8 mouse cellular contexts compared by ENCODE assay signal in genomic region chr10:39170181-39170580, GRCm38 (mm10). TPM values are rescaled to one million over a fixed set of nuclear protein-coding genes. Genes with fewer than 3 reads are reported as not detected.
DNase-seq lines count a peak whose midpoint lies in the region; ATAC-seq and TF ChIP-seq lines count a peak whose summit lies in the region.

No protein-coding gene starts in this region.

- TF ChIP-seq EP300 in stomach, postnatal 0 days (optimal IDR thresholded peaks at IDR 0.05), result no peak

- no peaks in the 10 kb centered on the region for H3K79me2 ChIP-seq in liver, adult 2 months (ENCODE audit: control insufficient read depth, insufficient read depth, low read length)

- no peak overlapping the region for H3K27ac ChIP-seq in kidney, embryonic 14.5 days (ENCODE audit: low read depth, low read length)
- no peak overlapping the region for H3K27ac ChIP-seq in gastrocnemius, adult 2 months
- H3K27ac ChIP-seq in kidney, embryonic 16.5 days (ENCODE audit: low read length), result peak overlapping the region; percentile 54
- H3K27ac ChIP-seq in liver, adult 2 months (replicated peaks; ENCODE audit: insufficient read depth, low read depth, low read length), result no peak overlapping the region
- H3K27ac ChIP-seq in stomach, postnatal 0 days (replicated peaks), result no peak overlapping the region

- no peaks in the 10 kb centered on the region for H3K36me3 ChIP-seq in kidney, embryonic 14.5 days (ENCODE audit: control insufficient read depth, insufficient read depth, low read length)
- H3K36me3 ChIP-seq in kidney, embryonic 16.5 days (ENCODE audit: insufficient read depth, low read length), result no peaks in the 10 kb centered on the region
- H3K36me3 ChIP-seq in liver, adult 2 months (ENCODE audit: control insufficient read depth, insufficient read depth, low read length), result no peaks in the 10 kb centered on the region
- no peaks in the 10 kb centered on the region for H3K36me3 ChIP-seq in stomach, postnatal 0 days (ENCODE audit: control insufficient read depth, insufficient read depth, low read length)

- DNase-seq in kidney, adult 11 months, result peak; percentile 45
- peak; percentile 84 to 91 for DNase-seq in cerebellum, postnatal 25 days
- peak; percentile 79 for DNase-seq in gastrocnemius, adult 2 months
- peak; percentile 46 for DNase-seq in liver, adult 2 months (ENCODE audit: extremely low read depth, low read depth, low spot score)
- DNase-seq in neural tube, embryonic 10.5 days (ENCODE audit: extremely low spot score, low spot score), result peak; percentile 78
- DNase-seq in stomach, postnatal 0 days (ENCODE audit: low spot score), result peak; percentile 84

- intact Hi-C loops in gastrocnemius, adult 2 months (cut with DNase I), result loop anchor here (1.0 to 2.0 kb wide), 2 partner anchors 71 to 350 kb away; no protein-coding TSS in a partner anchor

- TF ChIP-seq CTCF in gastrocnemius, adult 2 months (IDR thresholded peaks at IDR 0.05), result peak; percentile 94
- TF ChIP-seq CTCF in liver, adult 2 months (IDR thresholded peaks at IDR 0.05; ENCODE audit: low read depth, low read length), result peak; percentile 90
- TF ChIP-seq CTCF in stomach, postnatal 0 days (IDR thresholded peaks at IDR 0.05; ENCODE audit: low read depth), result peak; percentile 90

- H3K27me3 ChIP-seq in kidney, embryonic 14.5 days (ENCODE audit: control insufficient read depth, insufficient read depth, low read length), result no peaks in the 10 kb centered on the region
- no peaks in the 10 kb centered on the region for H3K27me3 ChIP-seq in kidney, embryonic 16.5 days (ENCODE audit: insufficient read depth, low read length)
- H3K27me3 ChIP-seq in liver, adult 2 months (ENCODE audit: control insufficient read depth, insufficient read depth, low read length), result no peaks in the 10 kb centered on the region
- H3K27me3 ChIP-seq in stomach, postnatal 0 days (ENCODE audit: control insufficient read depth, insufficient read depth, low read length), result no peaks in the 10 kb centered on the region

- no peak for TF ChIP-seq POLR2A in liver, adult 2 months (IDR thresholded peaks at IDR 0.05; ENCODE audit: extremely low read depth, insufficient read depth, low read length)

- no peak overlapping the region for H3K4me2 ChIP-seq in kidney, embryonic 14.5 days (replicated peaks; ENCODE audit: low read depth, low read length)
- peak overlapping the region; percentile 80 for H3K4me2 ChIP-seq in kidney, embryonic 16.5 days (replicated peaks; ENCODE audit: low read depth, low read length)
- H3K4me2 ChIP-seq in stomach, postnatal 0 days (replicated peaks; ENCODE audit: low read depth), result 0 out of 2 replicates have a peak overlapping the region, but pooled peaks have one; percentile 17

- no peaks in the 10 kb centered on the region for H3K9me3 ChIP-seq in kidney, embryonic 14.5 days (ENCODE audit: control insufficient read depth, low read length)
- H3K9me3 ChIP-seq in kidney, embryonic 16.5 days (ENCODE audit: low read length), result no peaks in the 10 kb centered on the region
- H3K9me3 ChIP-seq in stomach, postnatal 0 days (ENCODE audit: control insufficient read depth, low read length), result no peaks in the 10 kb centered on the region

- peaks cover 13% of the 10 kb centered on the region; the same call in 1 of the 2 replicates for H3K4me1 ChIP-seq in kidney, embryonic 14.5 days (ENCODE audit: control insufficient read depth, insufficient read depth, low read length)
- H3K4me1 ChIP-seq in kidney, embryonic 16.5 days (ENCODE audit: insufficient read depth, low read length), result peaks cover 31% of the 10 kb centered on the region; the same call in 1 of the 2 replicates
- H3K4me1 ChIP-seq in liver, adult 2 months (ENCODE audit: control insufficient read depth, insufficient read depth, low read length), result peaks cover 27% of the 10 kb centered on the region
- H3K4me1 ChIP-seq in stomach, postnatal 0 days (replicated peaks; ENCODE audit: control insufficient read depth, insufficient read depth), result no peaks in the 10 kb centered on the region

- 10% methylated on average over 8 of the region's 8 CpGs for WGBS in kidney, embryonic 14.5 days
- 7% methylated on average over 8 of the region's 8 CpGs for WGBS in kidney, embryonic 16.5 days
- 22% methylated on average over 8 of the region's 8 CpGs for WGBS in liver, adult 2 months
- WGBS in stomach, postnatal 0 days, result 13% methylated on average over 8 of the region's 8 CpGs

- H3K9ac ChIP-seq in kidney, embryonic 14.5 days (ENCODE audit: low read depth, low read length), result no peak overlapping the region
- H3K9ac ChIP-seq in kidney, embryonic 16.5 days (replicated peaks; ENCODE audit: low read length), result 0 out of 2 replicates have a peak overlapping the region, but pooled peaks have one; percentile 5
- H3K9ac ChIP-seq in liver, adult 2 months (ENCODE audit: low read depth, low read length), result no peak overlapping the region
- H3K9ac ChIP-seq in stomach, postnatal 0 days (ENCODE audit: low read length), result no peak overlapping the region

- ATAC-seq in kidney, embryonic 14.5 days (ENCODE audit: low FRiP score, low TSS enrichment), result no peak
- ATAC-seq in kidney, embryonic 16.5 days (ENCODE audit: low FRiP score, low TSS enrichment), result peak; percentile 25; the same call in 1 of the 2 replicates
- peak; percentile 14; the same call in 1 of the 2 replicates for ATAC-seq in stomach, postnatal 0 days (ENCODE audit: low FRiP score, low TSS enrichment)

- H3K4me3 ChIP-seq in kidney, embryonic 14.5 days (ENCODE audit: low read length), result no peak overlapping the region
- no peak overlapping the region for H3K4me3 ChIP-seq in gastrocnemius, adult 2 months
- H3K4me3 ChIP-seq in kidney, embryonic 16.5 days (ENCODE audit: low read length), result peak overlapping the region; percentile 28
- H3K4me3 ChIP-seq in liver, adult 2 months (ENCODE audit: insufficient read depth, low read depth, low read length), result no peak overlapping the region
- H3K4me3 ChIP-seq in stomach, postnatal 0 days (ENCODE audit: low read depth, low read length), result no peak overlapping the region

RNA-seq across cellular contexts. Expression of gene Ccn6, which starts 6.6 kb away (rescaled TPM):
- polyA plus RNA-seq in kidney, embryonic 14.5 days (2014; fragmentation: Nextera tagmentation; extraction: Ambion mirVana), result 0.37 and 0.41 TPM in 2 replicates
- not detected for total RNA-seq in gastrocnemius, adult 2 months (2021)
- 0.36 and 0.46 TPM in 2 replicates for polyA plus RNA-seq in kidney, embryonic 16.5 days (2015; fragmentation: Nextera tagmentation; extraction: Ambion mirVana)
- 0.09 and 0.54 TPM in 2 replicates for total RNA-seq in liver, adult 2 months (2014; rRNA removed)
- 0.06 and 0.42 TPM in 2 replicates for polyA plus RNA-seq in liver, adult 2 months (2012; rRNA removed)
- 0.10 and 0.18 TPM in 2 replicates for polyA plus RNA-seq in stomach, postnatal 0 days (2015; fragmentation: Nextera tagmentation; extraction: Ambion mirVana)

RNA-seq across cellular contexts. Expression of gene Tube1, which starts 36.4 kb away (rescaled TPM):
- 15.8 and 21.5 TPM in 2 replicates for polyA plus RNA-seq in kidney, embryonic 14.5 days (2014; fragmentation: Nextera tagmentation; extraction: Ambion mirVana)
- total RNA-seq in gastrocnemius, adult 2 months (2021), result under 1 TPM; 0.50 to 0.77 TPM
- 16.1 and 17.5 TPM in 2 replicates for polyA plus RNA-seq in kidney, embryonic 16.5 days (2015; fragmentation: Nextera tagmentation; extraction: Ambion mirVana)
- total RNA-seq in liver, adult 2 months (2014; rRNA removed), result 1.1 and 1.8 TPM in 2 replicates
- polyA plus RNA-seq in liver, adult 2 months (2012; rRNA removed), result 0.72 and 0.75 TPM in 2 replicates
- 2.8 and 3.7 TPM in 2 replicates for polyA plus RNA-seq in stomach, postnatal 0 days (2015; fragmentation: Nextera tagmentation; extraction: Ambion mirVana)

RNA-seq across cellular contexts. Expression of gene Fam229b, which starts 36.5 kb away (rescaled TPM):
- 14.7 TPM in 2 replicates for polyA plus RNA-seq in kidney, embryonic 14.5 days (2014; fragmentation: Nextera tagmentation; extraction: Ambion mirVana)
- 1 to 10 TPM; 4.4 to 4.9 TPM for total RNA-seq in gastrocnemius, adult 2 months (2021)
- 10.5 and 13.0 TPM in 2 replicates for polyA plus RNA-seq in kidney, embryonic 16.5 days (2015; fragmentation: Nextera tagmentation; extraction: Ambion mirVana)
- 0.87 and 1.1 TPM in 2 replicates for total RNA-seq in liver, adult 2 months (2014; rRNA removed)
- 0.35 and 0.41 TPM in 2 replicates for polyA plus RNA-seq in liver, adult 2 months (2012; rRNA removed)
- polyA plus RNA-seq in stomach, postnatal 0 days (2015; fragmentation: Nextera tagmentation; extraction: Ambion mirVana), result 5.0 and 6.4 TPM in 2 replicates
